Mouse (Mus musculus): ENCODE measurements at regions not wholly inside any gene's neighbourhood (a gene's known extent, or its start where the extent isn't known, plus 50 kb on each side); places are given as distances from the start of the nearest gene placed in this dataset.

DNA sequence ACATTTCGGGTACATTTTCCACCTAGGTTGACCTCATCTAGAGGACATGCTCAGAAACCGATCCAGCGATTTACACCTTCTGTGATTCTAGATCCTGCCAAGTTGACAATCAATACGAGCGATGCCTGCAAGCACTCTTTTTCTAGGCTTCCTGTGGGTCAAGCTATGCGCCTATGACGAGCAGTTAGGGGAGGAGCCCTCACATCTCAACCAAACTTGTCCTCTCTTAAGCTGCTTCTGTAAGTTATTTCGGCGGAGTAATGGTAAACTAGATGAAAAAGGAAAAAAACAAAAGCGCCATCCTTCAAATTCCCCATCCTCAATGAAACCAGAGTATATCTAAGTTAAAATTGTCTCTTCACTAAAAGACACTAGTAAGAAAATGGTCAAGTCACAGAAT is 858.5 kb downstream of the Zfp704 start:
- DNase-seq (ENCODE audit: low spot score): no peak

DNA sequence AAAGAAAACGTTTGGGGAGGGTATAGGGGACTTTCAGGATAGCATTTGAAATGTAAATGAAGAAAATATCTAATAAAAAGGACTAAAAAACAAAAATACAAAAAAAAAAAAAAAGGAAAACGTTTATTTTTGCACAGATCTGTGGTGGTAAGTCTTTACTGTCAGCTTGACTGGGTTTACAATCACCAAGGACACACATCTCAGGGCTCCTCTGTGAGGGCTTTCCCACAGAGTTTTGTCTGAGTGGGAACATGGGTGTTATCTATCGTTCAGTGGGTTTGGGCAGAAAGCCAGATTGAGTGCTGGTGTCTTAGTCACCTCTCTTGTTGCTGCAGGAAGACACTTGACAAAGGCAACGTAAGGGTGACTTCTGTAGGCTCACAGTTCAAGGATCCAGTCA is 859.0 kb downstream of the Zfp704 start:
- DNase-seq (ENCODE audit: low spot score): no peak

DNA sequence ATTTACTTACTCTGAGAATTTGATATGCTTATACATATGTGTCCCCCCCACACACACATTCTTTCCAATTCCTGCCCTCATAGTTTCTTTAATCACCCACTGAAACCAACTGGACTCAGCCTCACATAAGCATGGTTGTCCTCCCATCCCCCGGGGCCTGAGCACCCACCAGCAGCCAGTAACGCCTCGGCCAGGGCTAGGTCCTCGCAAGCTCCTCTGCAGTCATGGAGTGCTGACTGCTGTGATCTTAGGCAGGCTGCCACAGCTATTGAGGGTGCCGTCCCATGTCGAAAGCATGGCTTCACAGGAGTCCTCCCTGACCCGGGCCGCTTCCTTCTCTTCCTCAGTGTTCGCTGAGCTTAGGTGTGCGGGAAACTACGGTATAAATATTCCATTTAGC is 859.7 kb downstream of the Zfp704 start:
- DNase-seq (ENCODE audit: low spot score): no peak

DNA sequence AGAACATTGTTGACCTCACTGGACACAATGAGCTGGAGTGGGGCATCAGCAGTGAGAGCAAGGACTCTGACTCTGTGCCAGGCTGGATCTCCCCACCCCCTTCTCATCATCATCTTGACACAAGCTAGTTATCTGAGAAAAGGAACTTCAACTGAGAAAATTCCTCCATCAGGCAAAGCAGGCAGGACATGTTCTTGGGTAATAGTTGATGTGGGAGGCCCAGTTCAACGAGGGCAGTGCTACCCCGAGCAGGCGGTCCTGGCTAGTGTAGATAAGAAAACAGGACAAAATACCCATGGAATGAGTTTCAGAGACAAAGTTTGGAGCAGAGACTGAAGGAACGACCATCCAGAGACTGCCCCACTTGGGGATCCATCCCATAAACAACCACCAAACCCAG is 862.7 kb downstream of the Zfp704 start:
- no peak for DNase-seq (ENCODE audit: low spot score)

DNA sequence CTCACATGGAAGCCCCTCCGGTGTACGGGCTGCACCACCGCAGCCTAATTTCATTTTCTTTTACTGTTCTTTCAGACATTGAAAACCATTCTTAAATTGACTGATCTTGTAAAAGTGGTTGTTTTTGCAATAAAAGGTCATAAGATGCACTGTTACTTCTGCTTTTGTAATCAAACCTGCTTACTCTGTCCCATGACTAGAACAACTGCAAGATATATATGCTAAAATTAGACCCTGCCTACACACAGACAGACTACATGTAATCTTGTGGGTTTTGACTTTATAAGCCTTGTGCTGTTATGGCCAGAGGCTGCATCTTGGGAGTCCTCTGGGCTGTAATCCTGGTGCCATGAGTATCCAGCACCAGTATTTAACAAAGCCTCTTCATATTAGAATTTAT is 863.2 kb downstream of the Zfp704 start:
- DNase-seq (ENCODE audit: low spot score): no peak

DNA sequence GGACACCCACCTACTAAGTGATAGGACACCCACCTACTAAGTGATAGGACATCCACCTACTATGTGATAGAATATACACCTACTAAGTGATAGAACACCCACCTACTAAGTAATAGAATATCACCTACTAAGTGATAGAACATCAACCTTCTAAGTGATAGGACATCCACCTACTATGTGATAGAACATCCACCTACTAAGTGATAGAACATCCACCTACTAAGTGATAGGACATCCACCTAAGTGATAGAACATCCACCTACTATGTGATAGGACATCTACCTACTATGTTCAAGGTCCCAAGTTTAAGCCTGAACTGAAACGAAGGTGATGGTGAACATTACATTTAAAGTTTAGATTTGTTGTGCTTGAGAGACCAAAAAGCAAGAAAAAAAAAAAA is 863.8 kb downstream of the Zfp704 start:
- DNase-seq (ENCODE audit: low spot score): no peak

DNA sequence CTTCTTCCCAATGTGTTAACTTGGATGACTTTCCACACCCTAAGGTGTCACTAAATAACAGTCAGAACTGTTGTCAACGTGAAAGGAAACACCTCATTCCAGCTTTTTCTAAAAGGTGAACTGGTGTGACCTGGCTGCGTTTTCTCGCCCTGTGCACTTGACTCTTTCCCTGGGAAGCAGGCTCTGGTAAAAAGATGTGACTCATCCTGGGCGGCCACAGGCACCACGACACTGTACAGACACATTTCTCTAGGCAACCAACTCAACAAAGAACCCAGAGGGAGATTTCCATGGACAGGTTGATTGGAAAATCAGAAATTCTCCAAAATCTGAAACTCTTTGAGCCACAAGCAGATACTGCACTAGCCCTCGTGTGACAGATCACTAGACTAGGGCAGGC is 865.0 kb downstream of the Zfp704 start:
- no peak for DNase-seq (ENCODE audit: low spot score)

DNA sequence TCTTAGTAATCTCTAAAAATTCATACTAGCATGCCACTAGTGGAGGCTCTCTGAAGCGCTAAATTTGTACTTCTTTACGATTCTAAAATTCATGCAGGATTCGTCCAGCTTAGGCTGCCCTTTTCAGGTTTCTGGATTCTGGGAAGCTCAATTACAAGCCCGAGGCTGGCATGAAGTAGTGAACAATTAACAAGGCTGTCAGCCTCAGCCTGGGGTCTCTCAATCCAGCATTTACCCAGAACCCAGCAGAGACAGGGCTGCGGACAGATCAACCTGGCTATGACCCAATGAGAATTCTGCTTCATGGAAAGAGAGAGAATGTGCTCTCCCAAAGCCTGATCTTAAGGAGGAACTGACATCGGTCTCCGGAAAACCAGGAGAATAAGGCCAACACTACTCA is 866.2 kb downstream of the Zfp704 start:
- DNase-seq (ENCODE audit: low spot score): no peak

DNA sequence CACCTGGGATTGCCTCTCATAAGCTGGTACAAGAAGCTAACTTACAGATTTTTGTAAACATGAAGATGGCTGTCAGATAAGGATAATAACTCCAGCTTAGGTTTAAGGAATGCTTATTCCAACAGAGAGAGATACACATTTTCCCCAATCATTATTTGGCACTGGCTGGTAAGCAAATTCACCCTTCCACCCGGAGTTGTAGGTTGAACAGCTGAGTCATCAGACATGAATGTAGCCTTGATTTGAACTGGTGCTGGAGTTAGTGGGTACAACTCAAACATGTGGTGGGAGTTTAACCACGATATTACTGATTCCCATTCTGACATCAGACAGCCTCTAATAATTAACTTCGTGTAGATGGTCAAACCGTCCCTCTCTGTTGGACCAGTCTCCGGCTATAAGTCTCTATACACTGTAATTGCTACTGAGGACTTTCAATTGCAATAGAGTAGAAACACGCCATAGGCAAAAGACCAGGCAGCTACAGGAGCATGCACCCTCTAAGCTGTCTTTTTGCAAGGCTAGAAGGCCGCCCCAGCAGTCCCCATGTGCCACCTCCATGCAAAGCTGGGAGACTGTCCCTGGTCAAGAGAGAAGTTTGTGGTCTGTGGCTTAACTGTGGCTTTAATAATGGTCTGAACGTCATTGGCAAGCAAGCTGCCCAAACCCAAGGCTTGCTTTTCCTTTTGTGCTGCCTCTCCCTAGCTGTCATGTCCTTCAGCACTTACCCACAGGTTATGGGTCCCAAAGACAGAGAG is 868.4 kb downstream of the Zfp704 start:
- no peak for DNase-seq (ENCODE audit: low spot score)

DNA sequence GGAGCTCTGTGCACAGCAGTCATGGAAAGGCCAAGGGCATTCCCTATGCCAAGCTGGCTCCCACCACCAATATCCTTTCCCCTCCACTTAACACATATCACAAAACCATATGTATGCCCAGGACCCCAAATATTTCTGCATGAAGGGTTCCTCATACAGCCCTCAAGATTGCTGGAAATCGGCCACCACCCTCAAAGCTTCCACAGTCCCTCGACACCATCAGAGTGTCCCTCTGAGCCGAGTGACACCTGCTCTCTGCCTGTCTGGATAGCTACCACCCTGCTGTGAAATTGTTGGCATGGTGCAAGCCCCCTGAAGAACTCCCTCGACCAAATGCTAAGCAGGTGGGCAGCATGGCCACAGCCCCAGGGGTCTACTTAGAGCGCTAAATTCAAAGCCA is 869.2 kb downstream of the Zfp704 start:
- DNase-seq (ENCODE audit: low spot score): no peak

DNA sequence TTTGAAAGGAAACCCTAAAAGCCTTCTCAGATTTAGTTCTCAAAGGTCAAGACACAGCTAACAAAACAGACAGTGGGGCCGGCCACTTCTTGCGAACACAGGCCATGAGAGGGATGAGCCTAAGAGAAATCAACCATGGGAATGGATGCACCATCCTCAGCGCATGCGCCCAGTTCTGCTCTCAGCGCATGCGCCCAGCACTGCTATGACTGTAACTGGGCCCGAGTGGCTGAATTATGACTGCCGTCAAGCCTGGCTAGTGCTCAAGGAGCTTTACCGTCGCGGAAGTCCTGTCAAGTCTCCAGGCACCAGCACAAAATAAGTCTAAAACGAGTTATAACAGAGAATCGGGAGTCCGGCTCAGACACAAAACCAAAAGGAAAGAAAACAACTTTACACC is 870.6 kb downstream of the Zfp704 start:
- DNase-seq (ENCODE audit: low spot score): no peak

DNA sequence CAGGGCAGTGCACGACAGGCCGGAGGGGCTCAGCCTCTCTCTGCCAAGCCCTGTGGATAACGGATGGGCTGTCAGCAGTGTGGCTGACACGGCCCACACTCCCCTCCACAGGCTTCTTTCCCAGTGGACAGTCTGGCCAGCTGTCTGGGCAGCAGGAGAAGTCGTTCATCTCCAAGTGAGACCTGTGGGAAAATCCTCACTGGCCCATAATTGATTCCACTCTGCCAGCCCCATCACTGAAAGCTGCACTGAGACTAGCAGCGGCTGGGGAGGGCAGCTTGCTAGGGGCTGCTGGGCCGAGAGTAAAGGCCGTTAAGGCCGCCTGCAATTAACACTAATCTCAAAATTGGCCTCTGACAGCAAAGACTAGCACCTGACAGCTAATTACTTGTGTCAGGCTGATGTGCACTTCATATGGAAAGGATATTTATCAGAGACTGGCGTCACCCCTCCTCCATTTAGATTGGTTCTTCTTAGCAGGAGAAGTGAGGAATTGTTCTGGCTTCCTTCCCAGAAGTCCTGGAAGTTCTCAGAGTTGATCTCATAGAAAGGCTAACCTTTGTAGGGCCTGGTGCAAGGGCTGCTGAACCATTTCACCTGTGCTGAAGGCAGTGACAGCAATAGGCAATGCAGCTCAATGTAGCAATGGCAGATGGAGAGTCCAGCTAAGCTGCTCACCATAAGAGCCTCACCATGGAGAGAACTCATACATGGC is 873.5 kb downstream of the Zfp704 start:
- DNase-seq (ENCODE audit: low spot score): no peak

DNA sequence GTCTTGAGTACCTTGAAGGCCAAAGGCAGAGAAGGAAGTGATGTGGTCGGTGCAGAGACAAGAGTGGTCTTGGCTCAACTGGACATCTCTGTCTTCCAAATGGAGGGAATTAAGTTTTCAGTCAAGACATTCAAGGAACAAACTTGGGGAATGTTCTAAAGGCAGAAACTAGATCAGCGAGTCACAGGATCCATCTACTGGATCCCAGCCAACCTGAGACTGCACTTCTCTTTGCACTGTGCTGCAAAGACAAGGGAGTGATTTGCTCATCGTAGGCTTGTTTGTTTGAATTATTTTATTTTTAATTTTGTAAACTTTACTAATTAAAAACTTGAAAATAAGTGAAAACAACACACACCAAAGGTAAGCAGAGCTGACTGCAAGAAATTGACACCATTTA is 875.8 kb downstream of the Zfp704 start:
- no peak for DNase-seq (ENCODE audit: low spot score)

DNA sequence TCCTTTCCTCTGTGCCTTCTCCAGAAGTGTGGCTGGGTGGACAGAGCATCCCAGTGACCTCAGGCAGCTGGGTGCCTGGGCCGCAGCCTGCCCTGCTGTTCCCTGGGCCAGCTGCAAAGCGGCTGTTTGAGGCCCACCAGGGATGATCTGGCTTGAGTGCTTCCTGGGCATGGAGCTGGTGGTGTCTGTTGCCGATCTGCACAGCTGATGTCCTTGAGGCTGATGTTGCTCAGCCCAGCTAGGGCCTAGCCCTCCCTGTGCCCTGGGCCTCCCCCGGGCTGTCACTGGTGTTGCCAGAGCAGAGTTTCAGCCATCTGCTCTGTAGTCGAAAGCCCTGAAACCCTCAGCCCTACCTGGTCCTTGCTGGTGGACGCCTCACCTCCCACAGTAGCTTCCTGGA is 878.5 kb downstream of the Zfp704 start:
- DNase-seq (ENCODE audit: low spot score): no peak

DNA sequence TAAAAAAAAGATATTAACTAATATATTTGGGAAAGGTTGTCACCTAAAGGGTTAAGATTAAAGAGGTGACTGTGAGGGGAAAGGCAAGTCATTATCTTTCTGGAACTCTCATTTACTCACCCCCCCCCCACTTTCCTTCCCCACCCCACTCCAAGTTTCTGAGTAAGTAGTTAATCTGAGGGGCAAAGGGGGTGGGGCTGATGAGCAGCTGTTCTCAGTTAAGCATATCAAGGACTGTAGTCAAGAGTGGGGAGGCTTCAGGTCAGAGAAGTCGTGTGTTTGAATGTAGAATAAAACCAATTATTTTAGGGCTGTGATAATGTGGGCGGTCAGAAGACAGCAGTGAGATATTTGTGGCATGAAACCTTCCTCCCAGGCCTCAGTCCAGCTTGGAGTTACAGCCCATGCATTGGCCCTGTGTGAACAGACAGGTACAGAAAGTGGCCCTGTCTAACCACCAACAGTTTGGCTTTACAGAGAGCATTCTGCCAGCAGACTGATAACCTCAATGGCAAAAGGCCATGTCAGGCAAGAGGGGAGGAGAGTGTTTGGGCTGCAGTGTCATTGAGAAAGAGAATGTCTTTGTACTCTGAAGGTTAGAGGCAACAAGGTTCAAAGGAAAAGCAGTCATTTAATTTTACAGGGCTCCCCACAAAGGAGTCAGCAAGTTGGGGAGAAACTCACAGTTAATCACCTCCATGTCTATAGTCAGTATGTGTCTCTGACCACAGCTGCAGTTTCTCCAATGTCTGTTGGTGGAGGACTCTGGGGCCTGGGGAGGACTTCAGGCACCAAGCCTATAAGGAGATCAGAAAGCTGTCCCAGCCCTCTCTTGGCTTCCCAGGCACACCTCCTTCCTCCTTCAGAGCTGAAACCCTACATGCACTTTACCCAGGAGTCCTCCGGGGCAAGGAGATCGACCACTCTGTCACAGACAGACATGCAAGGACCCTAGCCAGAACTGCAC is 888.0 kb downstream of the Zfp704 start:
- DNase-seq (ENCODE audit: low spot score): no peak

DNA sequence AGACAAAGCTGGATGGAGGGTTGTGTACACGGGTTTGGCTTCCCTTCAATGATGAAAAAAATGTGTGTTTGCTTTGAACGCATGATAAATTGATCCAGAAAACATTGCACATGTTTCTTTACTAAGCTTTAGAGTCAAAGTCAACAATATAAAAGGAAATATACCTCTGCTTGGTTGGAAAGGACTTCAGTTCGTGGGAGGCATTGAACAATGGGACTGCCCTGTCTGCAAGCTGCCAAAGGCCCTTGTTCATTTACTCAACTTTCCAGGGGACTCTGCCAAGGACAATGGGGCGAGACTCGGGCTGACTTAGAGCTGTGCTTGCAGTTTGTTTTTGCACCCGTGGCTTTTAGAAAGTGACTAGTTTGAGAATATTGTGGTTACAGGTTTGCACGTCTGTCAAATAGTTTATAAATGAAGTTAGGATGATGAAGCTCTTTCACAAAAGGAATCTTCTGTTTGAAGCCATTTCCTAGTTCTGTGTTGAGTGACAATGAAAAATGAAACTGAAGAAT is 889.2 kb downstream of the Zfp704 start:
- no peak for DNase-seq (ENCODE audit: low spot score)

DNA sequence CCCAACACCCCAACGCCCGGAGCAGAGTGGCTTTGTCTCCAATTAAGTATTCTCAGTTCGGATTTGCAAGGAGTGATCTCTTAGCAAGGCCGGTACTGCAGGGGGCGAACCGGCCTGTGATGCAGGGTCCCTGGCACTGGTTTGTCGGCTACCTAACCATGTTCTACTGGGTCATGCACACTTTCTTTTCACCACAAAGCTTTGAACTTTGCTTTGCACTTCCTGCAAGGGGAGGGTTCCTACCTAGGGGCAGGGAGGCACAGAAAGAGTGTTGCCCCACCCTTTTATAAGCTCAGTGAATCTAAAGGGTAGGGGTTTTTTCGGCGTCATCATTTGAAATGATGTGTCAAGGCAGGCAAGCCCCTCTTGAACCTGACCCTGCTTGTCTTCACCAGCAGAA is 891.7 kb downstream of the Zfp704 start:
- DNase-seq (ENCODE audit: low spot score): peak; percentile 57

DNA sequence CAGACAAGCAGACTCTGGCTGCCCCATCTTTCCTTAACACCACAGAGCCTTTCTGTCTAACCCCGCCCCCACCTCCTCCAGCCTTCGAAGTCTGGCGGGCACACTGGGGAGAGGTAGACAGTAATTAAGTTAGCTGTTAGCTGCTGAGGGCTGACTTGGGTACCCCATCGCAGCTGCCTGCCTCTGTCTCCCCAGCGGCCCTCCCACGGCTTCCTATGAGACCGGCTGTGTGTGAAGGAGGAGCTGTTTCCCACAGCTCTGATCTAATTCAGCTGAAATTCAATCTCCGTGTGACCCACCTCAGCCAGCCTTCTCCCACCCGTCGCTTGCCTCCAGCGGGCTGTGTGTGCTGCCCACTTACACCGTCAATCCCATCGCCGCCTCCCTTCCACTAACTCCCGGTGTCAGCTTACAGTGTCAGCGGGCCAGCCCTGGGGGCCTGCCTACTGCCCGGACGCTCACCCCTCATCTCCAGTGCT is 892.5 kb downstream of the Zfp704 start:
- DNase-seq (ENCODE audit: low spot score): peak; percentile 46

Measured in thymus, postnatal 0 days (tissue).